Mouse (Mus musculus) erythroid progenitor cell, adult 5-6 weeks (primary cell): Measurements from ENCODE around the gene Ttll5. TPM values are rescaled to one million over a fixed set of nuclear protein-coding genes. Genes with fewer than 3 reads are reported as not detected.

Experiments used
- total RNA-seq, 2 experiments: library from RNA; stranded (forward) in 1 of 2; stranded (reverse) in 1 of 2; fragments of 150-400 nt in 1 of 2; fragments of 186-747, 209-891 nt in 1 of 2; gene quantifications; 2 replicates each; pipeline versions ENCODE4 v1.2.3 to v1.2.4; 2015 to 2017; ENCODE audit warnings: low replicate concordance in 2 of 2

Ttll5 gene
- total RNA-seq, 2 experiments from 2014 or later: 28.6 to 57.8 TPM

Other genes with a start within 250 kb of the Ttll5 start
- 0.84 and 6.5 TPM in 2 replicates for gene Jdp2, start 225.6 kb upstream of the Ttll5 start, total RNA-seq (2015; ENCODE audit: low replicate concordance)
- gene Jdp2, start 225.6 kb upstream of the Ttll5 start, total RNA-seq (2017; ENCODE audit: low replicate concordance): 1.8 and 4.9 TPM in 2 replicates
- gene Batf, start 138.0 kb upstream of the Ttll5 start, total RNA-seq (2015; ENCODE audit: low replicate concordance): 10.8 TPM in 1 of 2 replicates, not detected in the other
- gene Batf, start 138.0 kb upstream of the Ttll5 start, total RNA-seq (2017; ENCODE audit: low replicate concordance): 0.61 and 6.3 TPM in 2 replicates
- gene Flvcr2, start 78.1 kb upstream of the Ttll5 start, total RNA-seq (2015; ENCODE audit: low replicate concordance): not detected in 2 replicates
- gene Flvcr2, start 78.1 kb upstream of the Ttll5 start, total RNA-seq (2017; ENCODE audit: low replicate concordance): not detected in 2 replicates
- gene Erg28, start 109 bp upstream of the Ttll5 start, total RNA-seq (2015; ENCODE audit: low replicate concordance): 41.8 and 49.5 TPM in 2 replicates
- 20.9 and 24.5 TPM in 2 replicates for gene Erg28, start 109 bp upstream of the Ttll5 start, total RNA-seq (2017; ENCODE audit: low replicate concordance)